Mouse (Mus musculus) monocyte, adult 5-6 weeks (primary cell): ENCODE measurements around the gene Lbhd2. TPM values are rescaled to one million over a fixed set of nuclear protein-coding genes. Genes with fewer than 3 reads are reported as not detected.

Experiments
- ATAC-seq: fragments of 153-309, 156-312 bp; replicated peaks from 2 replicates; pipeline ENCODE4 v1.8.0; 2017; ENCODE audit warnings: mild to moderate bottlenecking; ENCODE audit not compliant: low TSS enrichment, insufficient number of reproducible peaks, severe bottlenecking, poor library complexity, low FRiP score
- total RNA-seq: library from RNA; stranded (forward); fragments of 200-1000, 200-491, 200-594 nt; gene quantifications from 3 replicates; pipeline ENCODE4 v1.2.3, GENCODE M21; 2017

The Lbhd2 gene
- total RNA-seq: not detected in 3 replicates

DNA sequence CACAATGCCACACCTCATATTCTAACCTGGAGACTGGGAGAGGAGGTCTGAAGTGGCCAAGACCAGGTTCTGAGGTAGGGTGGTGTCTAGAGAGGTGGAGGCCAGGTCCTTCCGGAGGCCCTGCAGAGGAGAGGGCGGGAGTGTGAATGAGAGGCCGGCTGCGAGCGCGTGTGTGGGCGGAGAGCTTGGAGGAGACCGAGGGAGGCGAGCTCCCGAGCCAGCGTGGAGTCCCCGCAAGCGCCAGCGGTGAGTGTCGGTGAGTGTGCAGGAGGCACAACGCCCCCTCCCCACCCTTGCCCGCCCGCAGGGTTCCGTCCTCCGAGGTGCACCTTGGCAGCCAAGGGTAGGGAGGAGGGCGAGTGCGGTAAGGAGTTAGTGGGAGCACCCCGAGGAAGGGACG lies at the start of gene Lbhd2:
TSS of gene Lbhd2 (plus strand) at position 188 of the 400 bp plus-strand sequence.
- no peak for ATAC-seq

GRCm38 (mm10) chr12:111360671-111361070 lies 45.9 kb upstream of the Lbhd2 start:
- no peak for ATAC-seq

GRCm38 (mm10) chr12:111361319-111362098 lies 45.1 kb upstream of the Lbhd2 start:
- no peak for ATAC-seq

DNA sequence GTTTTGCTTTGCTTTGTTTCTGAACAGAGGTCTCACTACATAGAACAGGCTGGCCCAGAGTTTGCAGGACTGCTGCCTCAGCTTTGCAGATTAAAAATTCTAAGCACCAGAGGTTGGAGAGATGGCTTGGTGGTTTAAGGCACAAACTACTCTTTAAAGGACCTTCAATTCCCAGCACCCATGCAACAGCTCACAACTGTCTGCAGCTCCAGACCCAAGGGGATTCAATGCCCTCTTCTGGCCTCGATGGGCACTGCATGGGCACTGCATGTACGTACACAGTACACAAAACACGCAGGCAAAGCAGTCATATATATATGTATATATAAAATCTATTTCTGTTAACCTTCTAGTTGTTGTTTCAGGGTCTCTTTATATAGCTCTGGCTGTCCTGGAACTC lies 42.4 kb upstream of the Lbhd2 start:
- ATAC-seq: no peak

- no peak for ATAC-seq
These were observed 39.5 kb upstream of the Lbhd2 start for GRCm38 (mm10) chr12:111367065-111367464.

GRCm38 (mm10) chr12:111370249-111370648 lies 36.4 kb upstream of the Lbhd2 start:
- peak; percentile 33; the same call in 1 of the 2 replicates for ATAC-seq

- ATAC-seq: no peak
These were observed 34.7 kb upstream of the Lbhd2 start for GRCm38 (mm10) chr12:111371905-111372304.

DNA sequence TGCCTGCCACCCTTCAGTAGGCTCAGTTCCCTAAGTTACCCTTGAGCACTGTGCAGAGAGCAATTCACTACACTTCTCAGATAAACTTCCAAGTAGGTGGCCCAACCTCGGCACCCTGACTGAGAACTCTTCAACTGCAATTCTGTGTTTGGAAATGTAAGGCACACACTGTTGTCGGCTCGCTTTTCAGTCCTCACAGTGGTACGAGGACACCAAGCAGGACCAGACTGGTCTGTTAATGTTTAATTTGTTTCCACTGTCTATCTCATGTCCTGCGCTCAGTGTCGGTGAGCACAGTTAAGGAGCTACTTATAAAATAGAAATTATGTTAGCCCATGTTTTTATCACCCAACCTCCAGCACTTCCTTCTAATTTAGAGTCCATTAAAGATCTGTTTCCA lies 33.2 kb upstream of the Lbhd2 start:
- no peak for ATAC-seq

- no peak for ATAC-seq
These were observed 31.9 kb upstream of the Lbhd2 start for GRCm38 (mm10) chr12:111374727-111375126.

- ATAC-seq: peak; percentile 42; the same call in 1 of the 2 replicates
These were observed 31.1 kb upstream of the Lbhd2 start for GRCm38 (mm10) chr12:111375559-111375958.

DNA sequence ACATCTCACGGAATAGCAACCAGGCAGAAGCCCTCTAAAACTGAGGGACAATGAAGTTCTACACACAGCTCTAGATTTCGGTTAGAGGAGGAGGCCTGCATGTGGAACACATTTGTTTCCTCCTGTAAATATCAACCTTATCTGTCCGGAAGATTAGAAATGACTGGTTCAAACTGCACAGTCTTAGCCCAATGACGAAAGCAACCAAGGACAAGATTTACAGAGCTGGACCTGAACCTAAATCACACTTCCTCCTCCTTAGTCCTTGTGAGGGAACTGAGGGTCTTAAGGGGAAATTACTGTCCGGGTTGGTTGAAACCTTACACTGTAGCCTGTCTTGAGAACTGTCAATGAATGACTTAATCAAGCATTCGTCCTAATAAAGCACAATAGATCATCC lies 30.6 kb upstream of the Lbhd2 start:
- ATAC-seq: no peak

- ATAC-seq: no peak
These were observed 29.7 kb upstream of the Lbhd2 start for GRCm38 (mm10) chr12:111376826-111377331.

DNA sequence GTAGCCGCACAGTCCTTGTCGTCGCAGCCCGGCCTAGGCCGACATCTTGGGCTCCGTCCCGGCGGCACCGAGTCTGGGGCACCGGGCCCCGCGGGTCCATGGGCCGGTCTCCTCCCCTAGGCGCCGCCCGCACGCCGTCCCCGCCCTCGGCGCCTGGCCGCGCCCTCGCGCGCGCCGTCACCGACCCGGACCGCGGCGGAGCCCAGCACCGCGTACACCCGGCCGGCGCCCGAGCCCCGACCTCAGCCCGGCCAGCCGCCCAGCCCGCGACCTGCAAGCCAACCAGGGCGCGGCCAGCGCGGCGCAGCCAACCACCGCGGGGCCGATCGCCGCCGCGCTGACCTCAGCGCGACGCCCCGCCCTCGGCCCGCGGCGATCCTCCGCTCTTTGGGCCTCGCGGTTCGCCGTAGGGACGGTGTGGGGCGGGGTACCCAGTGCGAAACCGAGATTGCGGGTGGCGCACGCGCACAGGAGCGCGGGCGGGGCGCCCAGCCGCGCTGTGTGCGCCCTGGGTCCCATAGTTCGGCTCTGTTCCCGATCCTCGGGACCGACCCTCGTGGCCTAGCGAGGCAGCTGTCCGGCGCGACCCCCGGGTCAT lies 29.1 kb upstream of the Lbhd2 start, which contains the start of gene Cdc42bpb:
TSS of gene Cdc42bpb (minus strand) at position 343 of the 598 bp plus-strand sequence.
- ATAC-seq: peak; percentile 64

DNA sequence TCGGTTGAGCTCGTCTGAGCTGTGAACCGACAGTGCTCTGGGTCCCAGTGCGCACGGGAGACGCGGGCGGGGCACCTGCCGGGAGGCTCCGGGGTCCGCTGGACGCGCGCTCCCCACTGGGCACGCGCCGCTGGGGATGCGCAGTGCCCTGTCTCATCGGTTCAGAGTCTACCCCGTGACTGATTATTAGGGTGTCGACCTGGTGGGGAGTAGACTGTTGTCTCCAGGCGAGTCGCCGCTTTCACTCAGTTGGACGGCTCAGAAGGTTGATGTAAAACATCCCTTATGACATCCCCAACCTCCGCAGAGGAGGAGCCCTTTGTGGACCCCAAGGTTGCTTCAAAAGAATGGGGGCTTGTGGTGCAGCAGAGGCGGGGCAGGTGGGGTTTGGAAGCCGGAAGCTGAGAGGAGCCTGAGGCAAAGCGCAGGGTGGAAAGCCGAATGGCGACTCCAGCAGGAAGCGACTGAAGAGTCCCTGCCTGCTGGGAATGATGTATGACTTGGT lies 28.6 kb upstream of the Lbhd2 start:
- ATAC-seq: 0 out of 2 replicates have a peak, but pooled peaks have one; percentile 1

GRCm38 (mm10) chr12:111378812-111379211 lies 27.8 kb upstream of the Lbhd2 start:
- no peak for ATAC-seq

DNA sequence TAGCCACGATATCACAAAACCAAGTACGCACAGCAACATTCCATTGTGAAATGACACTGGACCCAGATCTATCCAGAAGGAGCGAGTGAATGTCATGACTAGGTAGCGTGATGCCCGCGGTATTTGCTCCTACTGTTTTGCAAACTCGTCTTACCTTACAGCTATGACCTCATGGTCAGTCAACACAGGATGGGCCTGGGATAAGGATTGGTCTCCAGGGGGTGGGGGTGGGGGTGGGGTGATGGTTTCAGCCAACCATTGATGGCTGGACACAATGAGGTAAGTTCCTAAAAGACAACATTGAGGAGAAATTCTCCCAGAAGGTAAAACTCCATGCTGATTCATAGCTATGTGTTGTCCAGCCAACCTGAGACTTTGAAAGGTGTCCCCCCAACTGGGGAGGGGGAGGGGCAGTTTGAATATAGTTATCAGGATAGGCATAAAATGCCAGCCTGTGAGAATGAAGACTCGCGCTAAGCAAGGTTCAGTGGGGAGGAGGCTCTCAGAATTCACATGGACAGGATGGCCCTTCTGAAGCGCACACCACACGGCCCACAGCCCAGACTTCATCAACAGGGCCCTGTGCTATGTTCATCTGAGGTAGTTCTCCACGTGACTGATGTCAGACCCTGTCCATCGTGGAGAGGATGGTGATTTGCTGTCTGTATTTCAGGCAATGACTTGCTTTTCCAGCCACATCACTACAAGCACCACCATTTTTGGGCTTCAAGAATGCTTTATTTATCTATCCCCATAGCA lies 20.5 kb upstream of the Lbhd2 start:
- ATAC-seq: no peak

GRCm38 (mm10) chr12:111386642-111387120 lies 19.9 kb upstream of the Lbhd2 start:
- 0 out of 2 replicates have a peak, but pooled peaks have one; percentile 40 for ATAC-seq

- no peak for ATAC-seq
These were observed 19.5 kb upstream of the Lbhd2 start for GRCm38 (mm10) chr12:111387146-111387545.

DNA sequence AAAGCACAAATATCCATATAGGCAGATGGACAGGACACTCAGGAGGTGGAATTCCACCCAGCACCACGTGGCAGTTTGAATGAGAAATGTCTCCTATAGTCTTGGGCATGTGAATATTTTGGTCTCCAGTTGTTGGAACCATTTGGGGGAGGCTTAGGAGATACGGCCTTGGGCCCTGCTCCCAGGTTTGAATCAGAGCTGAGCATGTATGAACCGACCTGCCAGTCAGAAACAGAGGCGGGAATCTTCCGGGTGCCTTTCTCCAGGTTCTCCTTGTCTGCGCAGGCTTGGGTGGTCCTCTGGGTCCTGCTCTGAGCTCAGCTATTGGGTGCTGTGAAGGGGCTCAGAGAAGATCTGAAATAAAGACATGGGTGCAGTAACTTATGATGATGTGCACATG lies 12.6 kb upstream of the Lbhd2 start:
- ATAC-seq: no peak
